Mouse (Mus musculus) thymus, adult 2 months (tissue): ENCODE results near the gene Myo18b.

ENCODE experiments used
- CTCF ChIP-seq: fragments of 200-500 bp; IDR thresholded peaks from 2 replicates; pipeline ENCODE4 v1.5.1; 2012; ENCODE audit warnings: mild to moderate bottlenecking, control low read depth, low read length, moderate library complexity, borderline replicate concordance; ENCODE audit not compliant: control insufficient read depth, poor library complexity, insufficient read depth; ENCODE audit errors: extremely low read depth
- POLR2A ChIP-seq: fragments of 200-500 bp; IDR thresholded peaks from 2 replicates; pipeline ENCODE4 v1.6.1; 2012; ENCODE audit warnings: mild to moderate bottlenecking, low read length, control low read depth, moderate library complexity; ENCODE audit not compliant: control insufficient read depth, poor library complexity, insufficient read depth; ENCODE audit errors: extremely low read depth

DNA sequence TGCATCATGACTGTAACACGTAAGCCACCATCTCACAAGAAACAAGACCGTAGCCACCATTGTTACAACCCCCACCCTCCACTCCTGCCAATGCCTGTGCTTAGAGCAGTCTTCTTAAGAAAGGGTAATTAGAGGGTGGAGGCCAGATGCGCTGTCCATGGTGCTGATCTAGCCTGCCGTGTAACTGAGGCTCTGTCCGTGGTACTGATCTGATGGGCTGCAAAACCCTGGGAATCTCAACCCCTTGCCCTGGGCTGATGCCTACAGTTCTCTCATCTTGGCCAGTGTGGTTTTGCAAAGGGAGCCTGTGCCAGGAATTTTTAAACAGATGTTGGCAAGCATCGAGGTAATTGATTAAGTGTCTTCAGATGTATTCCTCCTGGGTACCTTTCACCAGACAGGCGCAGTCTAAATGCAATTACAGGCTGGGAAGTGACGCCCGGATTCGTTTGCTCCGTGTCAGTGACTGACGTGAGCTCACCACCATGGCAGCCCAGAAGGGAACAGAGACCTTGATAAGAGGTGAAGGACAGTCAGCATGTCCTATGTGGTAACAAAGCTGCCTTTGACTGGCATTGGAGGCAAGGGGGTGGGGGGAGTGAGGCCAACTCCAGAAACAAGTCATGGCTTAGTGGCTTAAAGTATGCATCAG, 177.4 kb downstream of the Myo18b start:
- TF ChIP-seq CTCF (no peak), POLR2A (no peak)
